Mouse (Mus musculus) B cell, adult (primary cell): ENCODE measurements around the gene Cct8. TPM values are rescaled to one million over a fixed set of nuclear protein-coding genes. Genes with fewer than 3 reads are reported as not detected.

ENCODE experiments used
- total RNA-seq: library from RNA; stranded (reverse); gene quantifications from 4 replicates; pipeline ENCODE4 v1.2.4, GENCODE M21; 2023; ENCODE audit not compliant: inconsistent age

Gene Cct8
- 156 to 193 TPM (median 161 TPM) in 4 replicates for total RNA-seq

DNA sequence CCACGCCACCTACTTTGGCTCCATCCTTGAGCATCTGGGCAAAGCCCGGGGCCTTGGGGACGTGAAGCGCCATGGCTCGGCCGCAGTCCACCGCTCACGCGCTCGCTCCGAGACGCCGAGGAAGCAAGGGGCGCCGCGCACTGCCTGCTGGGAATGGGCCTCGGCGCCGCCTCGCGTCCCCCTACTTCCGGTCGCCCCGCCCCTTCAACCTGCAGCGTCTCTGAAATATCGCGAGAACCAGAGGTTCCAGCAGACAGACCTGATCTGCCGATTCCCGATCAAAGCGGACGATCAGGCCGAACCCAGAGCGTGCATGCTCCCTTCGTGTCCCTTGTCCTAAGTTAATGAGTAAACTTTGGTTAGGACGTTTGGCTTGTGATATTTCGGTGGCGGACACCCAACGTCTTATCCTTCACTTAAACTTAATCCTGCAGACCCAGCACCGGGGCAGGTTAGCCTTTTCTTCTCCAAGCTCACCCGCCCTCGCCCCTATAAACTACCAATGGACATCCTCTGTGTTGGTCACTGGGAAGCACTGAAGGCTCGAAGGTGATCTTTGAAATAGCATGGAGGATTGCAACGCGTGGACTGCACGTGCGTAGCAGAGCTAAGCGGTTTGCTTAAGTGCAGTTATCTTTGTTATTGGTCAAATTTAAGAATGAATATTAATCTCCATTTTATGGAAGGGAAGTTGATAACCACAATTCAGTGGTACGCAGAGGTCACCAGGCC, at the start of gene Cct8:
Gene Cct8, minus strand, starts transcription at position 158 of the 732 bp plus-strand sequence.

DNA sequence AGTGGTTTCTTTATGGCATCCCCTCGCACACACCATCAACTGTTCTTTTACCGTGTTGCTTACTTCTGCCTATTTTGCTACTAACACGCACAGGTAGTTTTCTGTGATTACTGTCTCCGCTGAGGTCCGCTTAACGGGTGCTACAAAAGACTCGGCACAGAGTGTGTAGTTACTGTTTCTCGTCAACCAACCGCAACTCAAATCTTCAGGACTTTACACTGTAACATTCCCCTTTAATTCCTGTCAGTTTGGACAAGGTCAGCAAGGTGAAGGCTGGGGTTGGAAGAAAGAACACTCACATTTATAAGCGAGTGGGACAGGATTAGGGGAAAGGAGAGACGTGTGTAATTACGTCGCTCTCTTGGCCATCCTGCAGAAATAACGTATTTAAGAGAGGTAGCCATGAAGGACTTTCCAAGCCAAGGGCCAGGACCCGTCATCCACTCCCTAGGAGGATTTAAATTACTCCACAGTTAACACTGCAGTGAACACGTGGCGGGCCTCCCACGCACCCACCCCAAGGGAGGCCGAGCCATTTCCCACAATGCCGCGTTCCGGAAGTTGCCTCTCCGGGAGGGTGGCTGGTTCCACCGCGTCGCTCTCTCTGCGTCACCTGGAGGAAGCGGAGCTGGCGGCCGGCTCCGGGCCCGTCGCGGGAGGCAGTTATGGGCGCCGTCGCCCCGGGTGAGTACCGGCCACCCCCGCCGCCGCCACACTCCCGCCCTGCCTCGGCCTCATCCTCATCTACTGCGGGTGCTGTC, 41.1 kb downstream of the Cct8 start, which contains the start of gene Usp16:
Gene Usp16, plus strand, starts transcription at position 285 of the 761 bp plus-strand sequence.

DNA sequence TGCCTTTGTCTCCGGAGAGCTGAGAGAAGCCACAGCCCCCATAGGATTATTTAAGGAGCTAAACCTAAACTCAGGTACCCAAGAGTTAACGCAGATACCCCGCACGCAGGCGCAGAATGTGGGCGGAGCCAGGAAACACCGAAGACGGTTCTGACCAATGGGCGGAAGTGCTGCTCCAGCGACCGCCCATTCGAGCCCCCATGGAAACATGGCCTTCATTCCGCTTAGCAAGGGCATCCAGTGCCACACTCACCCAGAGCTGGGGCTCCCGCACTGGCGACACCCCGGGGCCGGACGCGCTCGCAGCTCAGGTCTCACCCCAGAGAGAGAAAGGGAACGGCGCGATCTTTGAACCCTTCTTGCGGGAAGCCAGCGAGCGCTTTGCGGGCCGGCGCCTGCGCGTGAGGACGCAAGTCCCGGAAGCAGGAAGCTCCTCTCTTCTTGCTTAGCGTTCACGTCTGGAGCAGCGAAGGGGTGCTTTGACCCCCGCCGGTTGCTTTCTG, 55.4 kb downstream of the Cct8 start, which contains the start of gene Rwdd2b:
Gene Rwdd2b, minus strand, starts transcription at position 390 of the 503 bp plus-strand sequence.

Other genes starting within 250 kb of the Cct8 start
- gene N6amt1, start 141.7 kb downstream of the Cct8 start, total RNA-seq: 15.4 to 21.4 TPM (median 21.2 TPM) in 4 replicates
- 42.1 to 50.0 TPM (median 46.0 TPM) in 4 replicates for gene Ltn1, start 63.3 kb downstream of the Cct8 start, total RNA-seq
- gene Rwdd2b, start 55.3 kb downstream of the Cct8 start, total RNA-seq: 5.1 to 8.9 TPM (median 6.2 TPM) in 4 replicates
- gene Usp16, start 41.2 kb downstream of the Cct8 start, total RNA-seq: 154 to 176 TPM (median 157 TPM) in 4 replicates
- not detected in 4 replicates for gene Map3k7cl, start 57.5 kb upstream of the Cct8 start, total RNA-seq
- 23.4 to 24.6 TPM (median 24.1 TPM) in 4 replicates for gene Bach1, start 203.1 kb upstream of the Cct8 start, total RNA-seq